Mouse (Mus musculus) neural tube, embryonic 14.5 days (tissue): ENCODE measurements at regions not wholly inside any gene's neighbourhood (a gene's known extent, or its start where the extent isn't known, plus 50 kb on each side); places are given as distances from the start of the nearest gene placed in this dataset.
A peak's percentile ranks its signal among the peaks of the same experiment; 100 is the strongest.

Experiments
- ATAC-seq: fragments of 200-750 bp; cut with Nextera tagmentation; 2 replicates; pipeline ENCODE4 v1.8.0; 2017; ENCODE audit warnings: low read depth, mild to moderate bottlenecking, moderate TSS enrichment, moderate library complexity
- H3K27ac ChIP-seq: fragments of 300-500 bp; sonication (generic); 2 replicates; pipeline ENCODE4 v1.5.1; 2014; ENCODE audit warnings: low read depth, mild to moderate bottlenecking, control low read depth, low read length, moderate library complexity, mixed read lengths
- H3K27me3 ChIP-seq: fragments of 300-500 bp; sonication (generic); 2 replicates; pipeline ENCODE4 v1.6.1; 2014; ENCODE audit warnings: low read length; ENCODE audit not compliant: control insufficient read depth, insufficient read depth
- H3K36me3 ChIP-seq: fragments of 300-500 bp; sonication (generic); 2 replicates; pipeline ENCODE4 v1.6.1; 2014; ENCODE audit warnings: low read length, mixed read lengths; ENCODE audit not compliant: control insufficient read depth, insufficient read depth
- H3K4me1 ChIP-seq: fragments of 300-500 bp; sonication (generic); 2 replicates; pipeline ENCODE4 v1.6.1; 2014; ENCODE audit warnings: low read length; ENCODE audit not compliant: control insufficient read depth, insufficient read depth
- H3K4me2 ChIP-seq: fragments of 300-500 bp; sonication (generic); 2 replicates; pipeline ENCODE4 v1.6.1; 2014; ENCODE audit warnings: mild to moderate bottlenecking, low read depth, low read length, control low read depth
- H3K4me3 ChIP-seq: fragments of 300-500 bp; sonication (generic); 2 replicates; pipeline ENCODE4 v1.5.1; 2014; ENCODE audit warnings: low read depth, low read length, control low read depth, mixed read lengths
- H3K9ac ChIP-seq: fragments of 300-500 bp; sonication (generic); replicated peaks from 2 replicates; pipeline ENCODE4 v1.6.1; 2014; ENCODE audit warnings: low read depth, mild to moderate bottlenecking, control low read depth, low read length, mixed read lengths
- H3K9me3 ChIP-seq: fragments of 300-500 bp; sonication (generic); 2 replicates; pipeline ENCODE4 v1.6.1; 2016; ENCODE audit warnings: low read length; ENCODE audit not compliant: control insufficient read depth
- WGBS: fragments of 180-500 bp; shearing (Covaris S2); extraction: QIAGEN DNeasy Blood & Tissue Kit; methylation state at CpG from one replicate; pipeline ENCODE4 v1.1.7; 2014; 5-methylcytosine and 5-hydroxymethylcytosine counted together

DNA sequence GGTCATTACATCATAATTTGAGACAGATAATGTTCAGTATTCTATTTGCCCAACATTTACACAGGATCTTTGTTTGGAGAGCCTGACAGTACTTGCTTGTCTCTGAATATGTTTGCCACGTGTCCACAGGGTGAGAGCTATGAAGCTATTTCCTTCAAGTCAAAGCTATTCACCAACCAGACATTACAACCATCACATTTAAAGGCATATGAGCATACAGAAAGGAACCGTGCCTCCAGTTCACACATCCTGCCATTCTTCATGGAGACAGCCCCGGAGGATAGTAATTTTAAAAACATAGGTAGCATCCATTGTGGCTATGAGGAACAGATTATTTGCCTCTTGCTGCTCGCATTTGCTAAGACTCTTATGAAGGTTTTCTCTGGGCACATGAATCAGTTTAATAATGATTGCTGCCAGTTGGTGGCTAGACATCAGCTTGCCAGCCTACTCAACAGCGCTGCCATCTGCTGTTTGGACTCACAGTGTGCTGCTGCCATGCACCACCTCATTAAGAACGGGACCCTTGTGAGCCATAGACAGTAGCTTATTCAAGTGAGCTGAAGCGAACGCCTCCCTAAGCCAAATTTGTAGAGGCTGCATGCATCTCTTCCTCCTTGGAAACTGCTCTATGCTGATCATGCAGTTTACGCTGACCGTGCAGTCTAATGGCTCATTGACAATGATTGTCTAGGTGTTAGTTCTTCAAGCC is 126.5 kb upstream of the Ccdc54 start:
- ATAC-seq, result peak; percentile 95
- Histone ChIP-seq H3K4me1 (peaks cover 4% of the 10 kb centered on the region; the same call in 1 of the 2 replicates), H3K9ac (no peak overlapping the region), H3K9me3 (no peaks in the 10 kb centered on the region), H3K4me2 (peak overlapping the region; percentile 5), H3K36me3 (no peaks in the 10 kb centered on the region), H3K27ac (no peak overlapping the region), H3K4me3 (no peak overlapping the region), H3K27me3 (no peaks in the 10 kb centered on the region)
- WGBS, result 29% methylated on average over 10 of the region's 10 CpGs

DNA sequence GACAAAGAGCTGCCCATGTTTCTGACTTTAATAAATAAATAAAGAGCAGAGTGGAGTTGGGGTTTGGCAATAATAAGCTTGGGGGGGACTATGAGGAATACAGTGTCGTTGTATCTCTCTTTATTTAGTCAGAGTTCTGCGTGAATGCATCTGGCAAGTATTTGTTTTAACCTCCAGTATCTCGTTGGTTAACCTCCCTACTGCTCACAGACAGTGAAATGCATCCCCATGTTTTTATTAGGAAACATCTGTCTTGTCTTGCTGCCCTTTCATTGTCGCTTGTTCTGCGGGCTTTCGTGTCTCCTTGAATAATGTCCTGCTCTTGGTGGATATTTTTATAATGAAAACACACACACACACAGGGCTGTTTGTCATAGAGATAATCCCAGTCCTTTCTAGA is 118.8 kb upstream of the Ccdc54 start:
- H3K27me3 ChIP-seq, result no peaks in the 10 kb centered on the region
- H3K4me2 ChIP-seq, result no peak overlapping the region
- H3K36me3 ChIP-seq, result no peaks in the 10 kb centered on the region
- no peak overlapping the region for H3K27ac ChIP-seq
- H3K9me3 ChIP-seq, result no peaks in the 10 kb centered on the region
- H3K4me1 ChIP-seq, result no peaks in the 10 kb centered on the region
- no peak for ATAC-seq
- H3K9ac ChIP-seq, result no peak overlapping the region
- 58% methylated on average over 6 of the region's 6 CpGs for WGBS
- no peak overlapping the region for H3K4me3 ChIP-seq

DNA sequence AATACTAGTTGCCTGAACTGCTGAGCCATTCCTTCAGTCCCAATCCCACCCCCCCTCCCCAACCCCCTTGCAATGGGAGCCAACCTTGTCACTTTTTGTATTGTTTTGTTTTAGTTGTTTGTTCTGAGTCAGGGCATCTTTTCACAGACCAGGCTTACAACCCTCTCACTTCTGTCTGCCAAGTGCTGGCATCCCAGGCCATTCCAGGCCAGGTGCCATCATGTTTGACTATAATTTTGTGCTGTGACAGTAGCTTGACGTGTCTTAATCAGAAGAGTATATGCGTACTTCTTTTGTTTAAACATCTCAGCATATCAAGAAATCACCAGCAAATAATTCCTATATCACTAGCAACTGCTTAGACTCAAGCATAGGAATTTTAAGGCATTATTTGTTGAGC is 117.0 kb upstream of the Ccdc54 start:
- Histone ChIP-seq H3K27ac (no peak overlapping the region), H3K27me3 (no peaks in the 10 kb centered on the region), H3K36me3 (no peaks in the 10 kb centered on the region), H3K4me2 (no peak overlapping the region), H3K4me3 (no peak overlapping the region), H3K9me3 (no peaks in the 10 kb centered on the region), H3K4me1 (no peaks in the 10 kb centered on the region), H3K9ac (no peak overlapping the region)
- no peak for ATAC-seq
- 94% methylated on average over 2 of the region's 2 CpGs for WGBS

DNA sequence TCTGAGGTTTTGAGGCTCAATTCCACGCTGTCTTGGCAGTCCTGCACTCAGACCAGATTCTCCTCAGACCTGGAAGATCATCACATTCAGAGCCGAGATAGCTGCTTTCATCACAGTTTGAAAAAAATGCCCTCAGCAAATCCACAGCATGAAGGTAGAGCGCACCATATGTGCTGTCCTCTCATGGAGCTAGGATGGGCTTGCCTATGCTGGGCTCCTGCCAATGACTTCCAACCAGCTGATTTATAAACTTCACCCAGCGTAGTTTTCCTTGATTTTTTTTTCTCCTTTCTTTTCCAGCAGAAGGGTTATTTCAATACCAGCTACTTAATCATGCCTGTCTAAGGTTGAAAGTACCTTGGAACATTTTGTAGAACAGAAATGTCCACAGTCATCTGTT is 115.0 kb upstream of the Ccdc54 start:
- no peaks in the 10 kb centered on the region for H3K36me3 ChIP-seq
- no peak overlapping the region for H3K4me3 ChIP-seq
- H3K9me3 ChIP-seq, result no peaks in the 10 kb centered on the region
- no peak overlapping the region for H3K27ac ChIP-seq
- no peaks in the 10 kb centered on the region for H3K27me3 ChIP-seq
- H3K4me2 ChIP-seq, result no peak overlapping the region
- no peaks in the 10 kb centered on the region for H3K4me1 ChIP-seq
- 74% methylated on average over 4 of the region's 4 CpGs for WGBS
- no peak for ATAC-seq
- no peak overlapping the region for H3K9ac ChIP-seq

DNA sequence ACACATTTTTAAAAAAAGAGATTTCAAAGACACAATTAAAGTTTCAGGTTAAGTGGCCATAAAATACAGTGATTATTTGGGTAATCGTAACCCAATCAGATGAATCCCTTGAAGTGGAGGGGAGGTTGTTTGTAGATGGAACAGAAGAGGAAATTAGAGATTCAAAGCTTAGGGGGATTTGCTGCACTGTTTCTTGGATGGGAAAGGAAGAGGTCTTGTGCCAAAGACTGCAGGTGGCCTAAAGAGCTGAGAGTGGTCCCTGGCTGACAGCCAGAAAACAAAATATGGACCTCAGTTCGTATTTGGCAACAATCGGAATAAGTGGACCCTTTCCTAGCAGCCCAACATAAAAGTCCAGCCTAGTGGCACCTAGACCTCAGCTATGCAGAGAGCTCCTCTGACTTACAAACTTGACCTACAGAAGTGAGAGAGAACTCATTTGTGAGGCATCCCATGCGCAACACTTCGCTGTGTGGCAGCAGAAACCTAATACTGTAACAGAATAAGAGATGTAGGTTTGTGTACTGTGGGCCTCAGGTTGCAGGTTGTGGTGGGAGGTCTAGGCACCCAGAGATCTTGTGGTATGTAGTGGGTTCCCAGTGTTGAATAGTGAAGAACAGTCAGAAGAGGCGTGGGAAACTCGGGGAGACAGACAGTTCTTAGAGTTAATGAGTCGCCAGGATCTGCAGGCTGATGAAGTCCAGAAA is 110.0 kb upstream of the Ccdc54 start:
- no peak overlapping the region for H3K9ac ChIP-seq
- no peaks in the 10 kb centered on the region for H3K27me3 ChIP-seq
- H3K4me2 ChIP-seq, result no peak overlapping the region
- no peaks in the 10 kb centered on the region for H3K36me3 ChIP-seq
- WGBS, result 74% methylated on average over 8 of the region's 8 CpGs
- no peaks in the 10 kb centered on the region for H3K4me1 ChIP-seq
- H3K4me3 ChIP-seq, result no peak overlapping the region
- no peaks in the 10 kb centered on the region for H3K9me3 ChIP-seq
- ATAC-seq, result no peak
- no peak overlapping the region for H3K27ac ChIP-seq

DNA sequence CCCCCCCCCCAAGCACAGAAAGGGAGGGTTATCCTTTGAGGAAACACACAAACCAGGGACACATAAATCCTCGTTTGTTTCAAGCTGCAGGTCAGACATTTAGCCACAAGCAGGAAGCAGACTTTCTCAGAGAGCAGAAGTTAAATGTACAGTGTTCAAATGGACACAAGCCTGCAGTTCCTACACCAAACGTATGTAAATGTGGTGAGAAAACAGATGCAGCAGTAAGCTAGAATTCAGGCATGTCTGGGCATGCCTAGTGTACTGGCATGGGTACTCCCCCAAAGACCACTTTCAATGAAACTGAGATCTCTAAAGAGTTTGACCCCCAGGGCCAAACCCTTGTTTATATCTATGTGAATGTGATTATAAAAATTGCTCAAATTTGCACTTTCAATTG is 109.2 kb upstream of the Ccdc54 start:
- H3K4me2 ChIP-seq, result no peak overlapping the region
- H3K9me3 ChIP-seq, result no peaks in the 10 kb centered on the region
- no peaks in the 10 kb centered on the region for H3K27me3 ChIP-seq
- no peaks in the 10 kb centered on the region for H3K36me3 ChIP-seq
- H3K4me1 ChIP-seq, result no peaks in the 10 kb centered on the region
- no peak for ATAC-seq
- no peak overlapping the region for H3K9ac ChIP-seq
- WGBS, result 58% methylated on average over 2 of the region's 2 CpGs
- no peak overlapping the region for H3K4me3 ChIP-seq
- H3K27ac ChIP-seq, result no peak overlapping the region

DNA sequence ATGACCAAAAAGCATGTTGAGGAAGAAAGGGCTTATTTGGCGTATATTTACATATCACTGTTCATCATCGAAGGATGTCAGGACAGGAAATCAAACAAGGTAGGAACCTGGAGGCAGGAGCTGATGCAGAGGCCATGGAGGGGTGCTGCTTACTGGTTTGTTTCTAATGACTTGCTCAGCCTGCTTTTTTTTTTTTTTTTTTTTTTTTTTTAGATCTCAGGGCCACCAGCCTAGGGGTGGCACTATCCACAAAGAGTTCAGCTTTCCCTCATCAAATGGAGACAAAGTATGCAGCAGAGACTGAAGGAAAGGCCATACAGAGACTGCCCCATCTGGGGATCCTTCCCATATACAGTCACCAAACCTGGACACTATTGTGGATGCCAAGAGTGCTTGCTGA is 106.8 kb upstream of the Ccdc54 start:
- no peaks in the 10 kb centered on the region for H3K27me3 ChIP-seq
- H3K9ac ChIP-seq, result no peak overlapping the region
- H3K36me3 ChIP-seq, result no peaks in the 10 kb centered on the region
- ATAC-seq, result no peak
- H3K4me3 ChIP-seq, result no peak overlapping the region
- no peaks in the 10 kb centered on the region for H3K4me1 ChIP-seq
- no peak overlapping the region for H3K4me2 ChIP-seq
- 93% methylated on average over 2 of the region's 2 CpGs for WGBS
- no peak overlapping the region for H3K27ac ChIP-seq
- H3K9me3 ChIP-seq, result no peaks in the 10 kb centered on the region

DNA sequence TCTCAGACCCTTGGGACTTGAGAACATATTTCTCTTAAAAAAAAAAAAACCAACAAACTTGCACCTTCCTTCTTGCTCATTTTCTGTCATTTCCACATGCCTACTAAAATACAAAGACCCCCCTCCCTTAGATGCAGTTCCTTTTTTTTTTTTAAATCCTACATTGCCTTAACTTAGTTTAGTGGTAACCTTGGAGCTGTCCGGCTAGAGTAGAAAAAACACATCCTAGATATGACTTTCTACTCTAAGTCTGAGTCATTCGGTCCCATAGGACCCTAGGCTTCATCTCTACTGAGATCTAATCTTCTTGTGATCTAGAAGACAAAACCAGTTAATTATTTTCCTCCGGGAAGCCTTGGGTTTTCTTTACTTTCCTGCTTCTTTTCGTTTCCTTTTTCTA is 105.1 kb upstream of the Ccdc54 start:
- Histone ChIP-seq H3K4me3 (no peak overlapping the region), H3K4me1 (no peaks in the 10 kb centered on the region), H3K4me2 (no peak overlapping the region), H3K27me3 (no peaks in the 10 kb centered on the region), H3K36me3 (no peaks in the 10 kb centered on the region), H3K27ac (no peak overlapping the region), H3K9ac (no peak overlapping the region), H3K9me3 (no peaks in the 10 kb centered on the region)
- 84% methylated on average over 4 of the region's 4 CpGs for WGBS
- no peak for ATAC-seq

DNA sequence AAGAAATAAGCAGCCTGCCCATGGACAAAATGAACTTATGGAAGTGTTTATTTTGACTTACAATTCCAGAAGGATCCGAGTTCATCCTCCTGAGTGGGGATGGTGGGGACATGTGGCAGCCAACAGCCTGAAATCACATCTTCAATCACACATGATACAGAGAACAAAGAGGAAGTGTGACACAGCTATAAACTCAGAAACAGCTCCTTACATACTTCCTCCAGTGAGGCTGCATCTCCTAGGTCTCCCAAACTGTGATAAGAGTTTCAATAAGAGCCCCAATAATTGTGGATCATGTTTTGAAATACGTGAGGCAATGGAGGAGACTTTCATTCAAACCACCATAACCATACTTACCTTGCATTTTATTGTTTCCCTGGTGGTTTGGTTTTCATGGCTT is 103.1 kb upstream of the Ccdc54 start:
- H3K36me3 ChIP-seq, result no peaks in the 10 kb centered on the region
- H3K27me3 ChIP-seq, result no peaks in the 10 kb centered on the region
- no peak for ATAC-seq
- H3K27ac ChIP-seq, result no peak overlapping the region
- H3K4me1 ChIP-seq, result no peaks in the 10 kb centered on the region
- 77% methylated on average over 2 of the region's 2 CpGs for WGBS
- no peaks in the 10 kb centered on the region for H3K9me3 ChIP-seq
- H3K4me3 ChIP-seq, result no peak overlapping the region
- H3K9ac ChIP-seq, result no peak overlapping the region
- no peak overlapping the region for H3K4me2 ChIP-seq
